9 mouse cellular contexts compared by ENCODE assay signal in genomic region chr16:25963856-25964255, GRCm38 (mm10).
DNase-seq lines count a peak whose midpoint lies in the region; ATAC-seq and TF ChIP-seq lines count a peak whose summit lies in the region.
"Had no signal": no experiment of that assay in that cellular context is flagged by ENCODE, and none has a peak within 500 bp of the region (broad histone marks: within the 10 kb centered on the region; RNA-seq: fewer than 3 reads in every experiment).

No protein-coding gene starts in this region.

- WGBS in hindbrain, embryonic 14.5 days, result 26% methylated on average over 3 of the region's 3 CpGs
- 27% methylated on average over 3 of the region's 3 CpGs for WGBS in hindbrain, embryonic 16.5 days
- WGBS in bone marrow, adult 2 months, result 23% methylated on average over 3 of the region's 3 CpGs

- ATAC-seq in hindbrain, embryonic 14.5 days (ENCODE audit: low FRiP score), result no peak
- ATAC-seq in hindbrain, embryonic 16.5 days, result no peak
- peak; percentile 58 for ATAC-seq in frontal cortex, adult (ENCODE audit: low TSS enrichment)

- no peaks in the 10 kb centered on the region for H3K36me3 ChIP-seq in hindbrain, embryonic 14.5 days (replicated peaks; ENCODE audit: control insufficient read depth, insufficient read depth)
- no peaks in the 10 kb centered on the region for H3K36me3 ChIP-seq in hindbrain, embryonic 16.5 days (ENCODE audit: control insufficient read depth, insufficient read depth, low read length)
- H3K36me3 ChIP-seq in myocyte (ENCODE audit: control insufficient read depth, insufficient read depth), result no peaks in the 10 kb centered on the region

- no peak for TF ChIP-seq POLR2A in bone marrow, adult 2 months (IDR thresholded peaks at IDR 0.05; ENCODE audit: borderline replicate concordance, control insufficient read depth, low read depth, low read length)
- no peak for TF ChIP-seq POLR2A in myocyte (IDR thresholded peaks at IDR 0.05; ENCODE audit: insufficient read length, low read depth)

- no peaks in the 10 kb centered on the region for H3K9me3 ChIP-seq in hindbrain, embryonic 14.5 days (ENCODE audit: control insufficient read depth, low read length)
- H3K9me3 ChIP-seq in hindbrain, embryonic 16.5 days (ENCODE audit: control insufficient read depth, low read length), result no peaks in the 10 kb centered on the region

- TF ChIP-seq CTCF in bone marrow, adult 2 months (IDR thresholded peaks at IDR 0.05; ENCODE audit: control insufficient read depth, insufficient read depth, low read length), result peak; percentile 39

- no peaks in the 10 kb centered on the region for H3K79me2 ChIP-seq in myocyte (ENCODE audit: control insufficient read depth, insufficient read depth)

- H3K4me2 ChIP-seq in hindbrain, embryonic 14.5 days (replicated peaks), result no peak overlapping the region
- no peak overlapping the region for H3K4me2 ChIP-seq in hindbrain, embryonic 16.5 days (ENCODE audit: low read length)
- H3K4me2 ChIP-seq in myocyte (ENCODE audit: low read depth), result peak overlapping the region; percentile 14

- H3K4me3 ChIP-seq in hindbrain, embryonic 14.5 days (replicated peaks; ENCODE audit: low read length), result no peak overlapping the region
- no peak overlapping the region for H3K4me3 ChIP-seq in hindbrain, embryonic 16.5 days (ENCODE audit: low read length)
- H3K4me3 ChIP-seq in bone marrow, adult 2 months (replicated peaks; ENCODE audit: control insufficient read depth, low read depth, low read length), result no peak overlapping the region
- H3K4me3 ChIP-seq in myocyte, result no peak overlapping the region
- H3K4me3 ChIP-seq: erythroblast, embryonic 14.5 days had no signal

- H3ac ChIP-seq in myocyte (ENCODE audit: control insufficient read depth, insufficient read length), result no peak overlapping the region

- H3K9ac ChIP-seq in hindbrain, embryonic 14.5 days, result no peak overlapping the region
- H3K9ac ChIP-seq in hindbrain, embryonic 16.5 days (ENCODE audit: low read depth, low read length), result no peak overlapping the region

- H3K27me3 ChIP-seq in hindbrain, embryonic 14.5 days (ENCODE audit: control insufficient read depth, insufficient read depth, low read length), result no peaks in the 10 kb centered on the region
- H3K27me3 ChIP-seq in hindbrain, embryonic 16.5 days (replicated peaks; ENCODE audit: control insufficient read depth, insufficient read depth, low read length), result no peaks in the 10 kb centered on the region
- no peaks in the 10 kb centered on the region for H3K27me3 ChIP-seq in myocyte (ENCODE audit: control insufficient read depth, insufficient read depth, insufficient read length)

- H3K27ac ChIP-seq in hindbrain, embryonic 14.5 days, result no peak overlapping the region
- no peak overlapping the region for H3K27ac ChIP-seq in hindbrain, embryonic 16.5 days (ENCODE audit: low read depth, low read length)
- no peak overlapping the region for H3K27ac ChIP-seq in bone marrow, adult 2 months (ENCODE audit: control insufficient read depth, insufficient read depth, low read depth, low read length, poor library complexity)

- no peaks in the 10 kb centered on the region for H3K4me1 ChIP-seq in hindbrain, embryonic 14.5 days (replicated peaks; ENCODE audit: control insufficient read depth, insufficient read depth, low read length)
- H3K4me1 ChIP-seq in hindbrain, embryonic 16.5 days (ENCODE audit: control insufficient read depth, insufficient read depth, low read depth, low read length), result no peaks in the 10 kb centered on the region
- H3K4me1 ChIP-seq in bone marrow, adult 2 months (ENCODE audit: control insufficient read depth, insufficient read depth, low read length), result peaks cover 6% of the 10 kb centered on the region

- DNase-seq in hindbrain, embryonic 14.5 days (ENCODE audit: low spot score), result peak; percentile 88
- peak; percentile 69 for DNase-seq in ES-CJ7 (ENCODE audit: low read depth, low spot score)
- DNase-seq in left cerebral cortex, adult 18-20 months (ENCODE audit: low spot score in 2 of 2), result peak; percentile 56 to 76
- DNase-seq in T-cell, adult 2 months (ENCODE audit: low spot score), result no peak

TF ChIP-seq in myocyte, 11 proteins besides CTCF, POLR2A, EP300 and RAD21:
- TF ChIP-seq MYOD1 (IDR thresholded peaks at IDR 0.05; ENCODE audit: control insufficient read depth in 1 of 3, insufficient read length in 2 of 3, low read depth in 2 of 3), result no peak
- TF ChIP-seq TCF12 (IDR thresholded peaks at IDR 0.05; ENCODE audit: insufficient read depth, poor library complexity, severe bottlenecking), result no peak
- no peak for TF ChIP-seq CEBPB (IDR thresholded peaks at IDR 0.05; ENCODE audit: insufficient read depth, poor library complexity, severe bottlenecking)
- TF ChIP-seq MAX (IDR thresholded peaks at IDR 0.05; ENCODE audit: low read depth), result no peak
- no peak for TF ChIP-seq TCF3 (IDR thresholded peaks at IDR 0.05; ENCODE audit: insufficient read length, low read depth)
- TF ChIP-seq REST (IDR thresholded peaks at IDR 0.05; ENCODE audit: insufficient read depth, insufficient read length), result no peak
- TF ChIP-seq SRF (IDR thresholded peaks at IDR 0.05; ENCODE audit: control insufficient read depth, insufficient read length, low read depth), result no peak
- no peak for TF ChIP-seq USF1 (IDR thresholded peaks at IDR 0.05; ENCODE audit: low read depth)
- no peak for TF ChIP-seq E2F4 (IDR thresholded peaks at IDR 0.05; ENCODE audit: insufficient read depth)
- TF ChIP-seq POLR2AphosphoS2 (IDR thresholded peaks at IDR 0.05; ENCODE audit: insufficient read length, low read depth), result no peak
- TF ChIP-seq MYOG (IDR thresholded peaks at IDR 0.05; ENCODE audit: control insufficient read depth in 1 of 3, insufficient read depth in 1 of 3, insufficient read length in 2 of 3, low read depth in 2 of 3), result no peak
